Mouse (Mus musculus) bone marrow, adult 2 months (tissue): ENCODE results near the gene Rhof.

Experiments used
- CTCF ChIP-seq: fragments of 200-500 bp; IDR thresholded peaks from 2 replicates; pipeline ENCODE4 v1.5.1; 2011; ENCODE audit warnings: low read length, control low read depth; ENCODE audit not compliant: control insufficient read depth, insufficient read depth
- POLR2A ChIP-seq: fragments of 200-500 bp; IDR thresholded peaks from 2 replicates; pipeline ENCODE4 v1.6.1; 2011; ENCODE audit warnings: low read depth, mild to moderate bottlenecking, control low read depth, low read length, borderline replicate concordance; ENCODE audit not compliant: control insufficient read depth

DNA sequence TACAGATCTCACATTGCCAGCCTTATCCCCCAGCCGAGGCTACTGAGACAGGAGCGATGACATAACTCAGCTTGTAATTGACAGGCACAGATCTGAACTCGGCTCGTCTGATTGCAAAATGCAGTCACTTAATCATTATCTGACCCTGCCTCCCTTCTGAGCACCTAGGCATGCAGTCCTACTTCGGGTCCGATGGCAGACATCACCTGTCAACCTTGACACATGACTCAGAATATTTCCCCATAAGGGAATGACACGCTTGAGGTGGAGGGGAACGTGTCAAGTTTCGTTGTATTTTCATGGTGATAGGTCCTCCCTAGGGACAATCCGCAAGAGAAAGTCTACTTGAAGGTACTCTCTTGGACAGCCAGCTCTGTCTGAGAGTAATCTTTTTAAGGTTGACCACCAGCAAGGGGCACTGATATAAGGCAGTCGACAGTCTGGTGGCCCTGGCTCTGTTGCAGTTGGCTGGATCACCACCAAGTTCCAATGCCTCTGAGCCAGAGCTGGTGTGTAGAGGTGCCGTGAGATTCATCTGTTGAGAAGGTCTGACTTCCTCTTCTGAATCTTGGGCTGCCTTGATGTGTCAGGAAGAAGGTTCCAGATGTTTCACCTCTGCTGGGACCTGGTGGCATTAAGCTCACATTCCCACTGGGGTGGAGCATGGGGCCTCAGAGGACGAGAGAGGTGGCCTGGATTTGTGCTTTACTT is 49.0 kb downstream of the Rhof start:
- no peak for TF ChIP-seq CTCF
- no peak for TF ChIP-seq POLR2A
